Mouse (Mus musculus) skeletal muscle tissue, adult 2 months (tissue): ENCODE measurements around the gene Timm13.
A peak's percentile ranks its signal among the peaks of the same experiment; 100 is the strongest.

Experiments used
- DNase-seq: peaks from one replicate; pipeline ENCODE4 v3.0.0-alpha.2; 2012; ENCODE audit warnings: low read depth, low spot score

The Timm13 gene

DNA sequence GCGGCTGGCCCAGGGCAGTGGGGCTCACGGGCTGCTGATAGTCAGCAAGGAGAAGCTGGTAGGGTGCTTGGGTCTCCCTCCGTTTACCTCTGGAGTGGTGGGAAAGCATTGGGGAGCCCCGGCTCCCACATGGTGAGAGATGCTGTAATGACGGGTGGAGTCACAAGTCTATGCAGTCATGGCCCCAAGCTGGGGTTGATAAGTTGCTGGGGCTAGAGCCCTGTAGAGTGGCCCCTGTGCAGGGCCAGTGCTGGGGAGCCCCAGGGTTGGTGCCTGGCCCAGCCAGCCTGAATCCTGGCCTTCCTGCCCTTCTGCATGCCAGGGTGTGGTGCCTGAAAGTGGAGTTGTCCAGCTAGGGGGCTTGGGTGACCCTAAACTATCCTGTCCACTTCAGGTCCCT, 38.5 kb downstream of the Timm13 start:
- no peak for DNase-seq

DNA sequence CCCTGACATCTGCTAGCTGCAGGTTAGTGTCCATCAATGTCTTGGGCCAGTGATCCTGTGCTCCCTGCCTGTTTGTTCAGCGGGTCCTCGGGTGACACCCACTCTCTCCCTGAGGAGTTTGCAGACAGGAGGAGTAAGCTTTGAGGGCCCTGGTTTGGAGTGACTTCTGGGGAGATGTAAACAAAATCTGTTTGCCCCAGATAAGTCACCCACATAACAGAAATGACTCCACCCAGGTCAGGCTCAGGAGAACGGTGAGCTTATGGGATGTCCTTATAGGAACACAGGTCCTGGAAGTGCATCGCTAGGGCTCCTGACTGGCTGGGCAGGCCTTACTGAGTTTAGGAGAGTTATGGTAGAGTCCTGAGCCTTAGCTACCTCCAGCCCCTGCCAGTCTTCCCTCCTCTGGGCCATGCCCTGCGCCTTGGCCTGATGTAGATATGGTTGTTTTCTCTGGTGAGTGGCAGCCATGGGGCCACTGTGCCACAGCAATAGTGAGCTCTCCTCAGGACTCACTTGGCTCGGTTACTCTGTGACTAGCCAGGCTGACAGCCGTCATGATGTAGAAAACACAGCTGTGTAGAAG, 42.3 kb downstream of the Timm13 start:
- no peak for DNase-seq

GRCm38 (mm10) chr10:80857848-80858247, 42.9 kb downstream of the Timm13 start:
- no peak for DNase-seq

DNA sequence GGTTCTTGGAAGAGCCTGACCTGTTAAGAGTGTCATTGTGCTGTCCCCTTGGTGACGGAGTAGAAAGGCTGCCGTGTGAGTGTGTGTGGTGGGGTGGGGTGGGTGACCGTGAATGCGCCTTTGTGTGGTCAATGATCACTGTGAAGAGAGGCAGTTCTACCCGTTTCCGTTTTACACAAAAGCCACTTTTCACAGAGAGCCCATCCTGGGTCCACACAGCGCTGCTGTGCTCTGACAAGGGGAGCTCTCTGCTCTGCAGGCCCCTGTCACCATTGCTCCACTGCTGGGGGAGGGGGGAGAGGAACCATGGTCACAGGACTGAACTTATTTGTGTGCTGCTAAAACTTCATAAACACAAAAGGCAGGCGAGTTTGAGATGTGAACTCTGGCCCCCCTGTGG, 43.4 kb downstream of the Timm13 start:
- DNase-seq: no peak

DNA sequence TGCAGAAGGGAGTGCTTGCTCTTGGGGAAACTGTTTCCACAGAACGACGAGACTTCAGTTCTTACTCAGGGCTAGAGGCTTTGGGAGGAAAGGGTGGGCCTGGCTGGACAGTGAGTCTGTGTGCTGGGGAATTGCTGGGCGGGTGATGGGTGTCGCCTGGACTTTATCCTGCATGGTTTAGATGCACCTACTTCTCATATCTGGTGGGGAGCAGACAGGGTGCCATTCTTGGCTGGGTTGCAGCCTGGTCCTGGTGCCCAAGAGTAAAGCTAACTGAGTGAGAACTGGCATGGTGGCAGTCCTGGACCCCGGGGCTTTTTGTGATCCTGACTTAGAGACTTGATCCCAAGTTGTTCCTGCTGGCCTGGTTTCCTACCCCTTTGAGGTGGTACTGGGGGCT, 43.9 kb downstream of the Timm13 start:
- no peak for DNase-seq

- DNase-seq: no peak
Observed at GRCm38 (mm10) chr10:80856267-80856666, 44.5 kb downstream of the Timm13 start.

DNA sequence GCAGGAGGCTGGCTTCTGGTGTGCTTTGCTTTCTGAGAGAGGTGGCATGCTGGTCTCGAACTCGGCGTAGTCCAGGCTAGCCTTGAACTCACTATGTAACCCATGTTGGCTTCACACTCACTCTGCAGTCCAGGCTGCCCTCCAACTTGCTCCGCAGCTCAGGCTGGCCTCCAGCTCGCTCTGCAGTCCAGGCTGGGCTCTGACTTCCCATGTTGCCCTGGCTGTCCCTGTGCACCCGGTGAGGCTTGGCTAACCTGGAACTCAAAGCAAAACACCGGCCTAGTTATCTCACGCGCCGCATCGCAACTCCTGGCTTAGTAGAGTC, 45.1 kb downstream of the Timm13 start:
- no peak for DNase-seq

GRCm38 (mm10) chr10:80854913-80855748, 45.6 kb downstream of the Timm13 start, which contains the start of the genes Lsm7 and Sppl2b:
Lsm7 (minus strand) TSS chr10:80855209.
Sppl2b (plus strand) TSS chr10:80855275.
- DNase-seq: peak; percentile 96
